Mouse (Mus musculus) liver, postnatal 0 days (tissue): ENCODE results near the gene St3gal5.

Experiments used
- CTCF ChIP-seq: sonication (generic); IDR thresholded peaks from 2 replicates; pipeline ENCODE4 v1.5.1; 2016; ENCODE audit warnings: antibody characterized with exemption, low read depth
- EP300 ChIP-seq: IDR thresholded peaks from 2 replicates; pipeline ENCODE4 v1.6.1; 2016; ENCODE audit warnings: antibody characterized with exemption, low read depth, mild to moderate bottlenecking

GRCm38 (mm10) chr6:72100939-72101338 lies 3.5 kb downstream of the St3gal5 start:
- TF ChIP-seq EP300, result no peak
- no peak for TF ChIP-seq CTCF
